Mouse (Mus musculus): ENCODE data around the gene Clpsl2.

The Clpsl2 gene

DNA sequence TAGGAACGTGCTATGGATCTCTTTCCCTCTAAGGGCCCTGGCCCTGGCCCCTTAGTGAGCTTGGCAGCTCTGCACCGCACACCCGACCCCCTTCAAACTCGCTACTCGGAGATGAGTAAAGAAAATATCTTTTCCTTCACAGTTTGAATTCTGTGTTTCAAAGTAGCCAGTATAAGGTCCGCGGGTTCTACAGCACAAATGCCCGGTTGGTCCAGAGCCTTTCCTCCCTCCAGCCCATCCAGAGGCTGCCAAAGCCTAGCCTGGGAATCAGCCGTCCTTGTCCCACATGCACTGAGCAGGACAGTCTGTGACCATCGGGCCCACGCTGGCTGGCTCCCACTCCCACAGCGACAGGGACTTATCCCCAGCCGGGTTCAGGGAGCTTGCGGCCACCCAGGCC lies at the start of gene Clpsl2:
Gene Clpsl2 (plus strand): TSS at position 301 of the 400 bp plus-strand sequence.
- DNase-seq = no peak

DNA sequence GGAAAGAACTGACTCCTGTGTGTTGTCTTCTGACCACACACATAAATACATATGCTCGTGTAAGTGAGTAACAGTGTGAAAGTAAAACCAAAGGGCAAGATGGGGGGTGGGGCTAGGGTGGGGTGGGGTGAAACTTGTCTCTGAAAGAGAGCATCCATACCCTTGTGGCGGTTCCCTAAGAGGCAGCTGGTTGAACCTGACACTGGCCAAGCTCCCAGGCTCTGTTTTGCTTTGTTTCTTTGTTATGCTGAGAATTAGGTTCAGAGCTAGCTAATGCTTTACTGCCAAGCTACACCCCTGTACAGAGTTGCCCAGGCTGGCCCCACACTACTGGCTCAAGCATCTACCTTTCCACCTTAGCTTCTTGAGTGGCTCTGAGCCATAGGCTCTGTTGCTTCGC lies 48.7 kb upstream of the Clpsl2 start:
- no peak for DNase-seq

DNA sequence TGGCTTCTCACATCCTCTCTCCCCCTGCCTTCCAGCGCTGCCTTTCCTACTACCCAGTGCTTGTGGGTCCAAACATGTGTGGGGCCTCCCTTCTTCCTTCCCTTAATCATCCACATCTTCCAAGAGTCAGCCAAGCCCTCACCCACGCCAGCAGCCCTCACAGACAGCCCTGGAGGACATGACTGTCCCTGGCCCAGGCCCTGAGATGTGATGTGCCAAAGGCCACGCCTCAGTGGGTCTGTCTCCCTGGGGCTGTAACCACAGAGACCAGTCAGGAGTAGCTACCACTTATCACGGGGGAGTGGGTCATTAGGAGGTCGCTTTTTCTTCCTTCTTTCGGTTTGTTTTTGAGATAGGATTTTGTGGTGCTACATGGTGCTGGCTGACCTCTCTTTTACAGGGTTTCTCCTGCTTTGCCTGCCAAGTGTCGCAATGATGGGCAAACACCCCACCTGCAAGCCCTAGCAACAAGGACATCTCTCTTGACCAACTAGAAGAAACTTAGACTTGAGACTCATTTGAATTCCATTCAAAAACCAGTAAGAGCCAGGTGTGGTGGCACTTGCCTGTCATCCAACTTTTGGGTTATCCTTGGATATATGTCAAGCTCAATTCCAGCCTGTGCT lies 46.9 kb upstream of the Clpsl2 start:
- no peak for DNase-seq

DNA sequence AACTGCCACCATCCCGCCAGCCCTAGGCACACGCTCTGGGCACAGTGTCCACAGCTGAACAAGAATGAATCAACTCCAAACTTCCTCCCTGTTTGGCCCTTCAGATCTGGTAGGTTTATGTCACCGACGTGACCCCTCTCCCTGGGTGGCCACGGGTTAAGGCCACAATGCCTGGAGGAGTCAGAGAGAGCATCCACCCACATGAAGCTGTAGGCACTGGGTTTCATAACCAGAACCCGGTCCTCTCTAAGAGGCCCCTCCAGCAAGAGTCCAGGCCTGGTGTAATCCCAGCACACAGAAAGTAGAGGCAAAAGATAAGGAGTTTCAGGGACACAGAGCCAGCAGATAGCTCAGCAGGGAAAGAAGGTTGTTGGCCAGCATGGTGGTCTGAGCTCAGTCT lies 45.0 kb upstream of the Clpsl2 start:
- DNase-seq = no peak

DNA sequence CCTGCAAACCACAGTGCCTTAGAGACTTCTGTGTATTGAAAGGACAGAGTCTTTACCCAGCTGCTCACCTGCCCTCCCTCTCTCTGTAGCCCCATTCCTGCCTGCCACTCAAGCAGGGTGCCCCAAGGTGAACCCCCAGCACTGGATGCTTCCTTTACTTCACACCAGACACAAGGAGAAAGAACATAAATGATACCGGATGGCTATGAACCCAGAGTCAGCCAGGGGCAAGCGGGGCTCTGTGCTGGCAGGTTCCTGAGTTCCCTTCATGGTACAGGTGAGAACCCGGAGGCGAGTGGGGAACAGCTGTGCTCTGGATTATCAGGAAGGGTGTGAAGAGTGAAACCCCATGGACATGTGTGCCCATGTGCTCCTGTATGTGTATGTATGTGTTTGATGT lies 43.6 kb upstream of the Clpsl2 start:
- DNase-seq = no peak

DNA sequence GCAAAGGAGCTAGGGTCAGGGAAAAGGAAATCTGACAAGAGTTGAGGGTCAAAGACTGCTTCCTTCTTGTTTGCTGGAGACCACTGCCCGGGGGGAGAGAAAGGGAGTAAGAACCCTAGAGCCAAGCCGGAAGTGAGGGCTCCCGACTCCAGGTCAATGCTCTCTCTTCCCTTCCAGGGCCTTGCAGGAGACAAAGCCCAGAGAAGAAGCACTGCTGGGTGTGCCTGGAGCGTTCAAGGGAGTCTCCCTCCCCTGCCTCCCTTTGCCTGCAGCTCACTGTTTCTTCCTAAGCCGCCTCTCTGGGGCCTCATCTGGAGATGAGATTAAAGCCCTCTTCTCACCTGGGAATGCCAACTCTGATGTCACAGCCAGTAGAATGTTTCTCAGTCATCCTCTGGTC lies 42.3 kb upstream of the Clpsl2 start:
- DNase-seq = no peak

DNA sequence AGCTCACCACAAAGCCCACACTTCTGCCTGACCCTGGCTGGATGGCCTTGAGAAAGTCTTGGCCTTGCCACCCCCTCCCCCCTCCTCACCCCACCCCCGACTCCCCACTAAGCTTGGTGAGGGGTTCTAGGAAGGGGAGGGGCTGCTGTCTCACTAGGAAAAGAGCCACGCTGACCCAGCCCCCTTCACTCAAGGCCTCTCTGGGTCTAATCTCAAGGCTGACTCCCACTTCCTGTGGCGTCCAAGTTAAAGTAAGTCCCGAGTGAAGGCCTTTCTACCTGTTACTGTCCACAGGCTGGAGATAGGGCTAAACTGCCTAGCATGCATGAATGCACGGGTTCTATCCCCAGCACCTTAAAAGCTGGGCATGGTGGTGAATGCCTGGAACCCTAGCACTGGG lies 41.7 kb upstream of the Clpsl2 start:
- DNase-seq = no peak

DNA sequence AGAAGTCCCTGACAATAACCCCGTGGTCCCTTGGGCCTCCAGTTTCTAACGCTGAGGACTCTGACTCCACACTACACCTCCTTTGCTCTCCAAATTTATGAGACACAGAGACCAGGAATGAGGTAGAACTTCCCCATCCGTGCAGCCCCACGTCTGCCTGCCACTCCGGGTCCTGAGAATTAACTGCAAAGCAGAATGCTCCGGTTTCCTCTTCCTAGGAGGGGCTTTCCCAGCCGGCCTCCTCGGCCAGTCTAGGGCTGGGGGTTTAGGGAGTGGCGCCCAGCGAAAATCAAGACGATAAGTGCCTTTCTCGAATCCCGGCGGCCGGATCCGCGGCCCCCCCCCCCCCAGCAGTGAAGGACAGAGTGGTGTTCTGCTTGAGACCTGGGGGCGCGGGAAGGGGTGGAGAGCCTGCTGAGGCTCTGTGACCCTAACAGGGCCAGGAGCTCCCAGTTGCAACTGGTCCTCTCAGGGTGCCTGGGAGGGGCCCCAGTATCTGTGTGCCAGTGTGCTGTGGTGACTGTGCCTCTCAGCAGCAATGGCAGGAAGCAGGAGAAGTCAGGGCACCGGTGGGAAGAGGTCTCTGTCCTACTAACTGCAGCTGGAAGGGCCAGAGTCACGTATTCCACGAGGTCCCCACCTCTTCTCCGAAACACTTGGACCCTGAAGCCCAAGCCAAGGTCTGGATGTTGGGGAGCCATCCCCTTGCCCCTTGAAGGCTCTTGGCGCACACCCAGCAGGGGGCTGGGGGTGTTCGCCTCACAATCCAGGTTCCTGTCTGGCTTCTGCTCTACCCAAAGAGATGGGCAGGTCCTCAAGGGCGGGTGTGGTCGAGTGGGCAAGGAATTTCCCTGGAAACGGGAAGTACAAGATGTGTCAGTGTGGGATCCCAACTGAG lies 38.5 kb upstream of the Clpsl2 start:
- DNase-seq = peak in 1 of 2 experiments; percentile 72

DNA sequence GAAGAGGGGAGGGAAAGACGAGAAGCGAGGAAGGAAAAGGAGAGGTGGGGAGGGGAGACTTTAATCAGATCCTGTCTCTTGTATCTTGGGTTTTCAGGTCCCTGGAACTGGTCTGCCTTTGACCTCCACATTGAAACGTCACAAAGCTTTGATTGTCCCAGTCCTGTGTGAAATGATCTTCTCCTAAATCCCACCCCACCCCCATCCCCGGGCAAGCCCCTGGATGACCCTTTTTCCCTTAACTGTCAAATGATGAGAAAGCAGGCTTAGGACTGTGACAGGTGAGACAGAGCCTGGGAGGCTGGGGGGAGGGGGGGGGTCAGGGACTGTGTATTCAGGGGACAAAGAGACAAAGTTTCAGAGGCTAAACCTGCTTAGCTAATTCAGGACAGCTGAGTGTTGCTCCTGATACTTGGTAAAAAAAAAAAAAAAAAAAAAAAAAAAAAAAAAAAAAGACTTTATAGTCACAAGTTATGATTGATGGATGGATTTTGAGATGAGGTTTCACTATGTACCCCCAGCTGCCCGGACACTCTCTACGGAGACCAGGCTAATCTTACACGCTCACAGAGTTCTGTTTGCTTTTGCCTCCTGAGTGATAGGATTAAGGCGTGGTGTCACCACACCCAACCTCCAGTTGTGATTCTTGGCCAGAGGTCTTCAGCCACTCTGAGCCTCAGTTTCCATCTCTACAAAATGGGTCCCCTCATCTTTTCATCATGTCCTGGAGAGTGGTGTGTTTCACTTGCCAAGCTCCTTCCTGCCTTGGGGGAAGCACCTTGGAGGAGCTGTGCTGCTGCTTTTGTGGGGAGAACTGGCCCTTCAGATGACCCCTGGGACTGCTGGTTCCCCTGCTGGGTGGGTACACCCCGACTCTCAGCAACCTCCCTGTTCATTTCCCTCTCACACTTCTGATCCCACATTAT lies 37.3 kb upstream of the Clpsl2 start:
- DNase-seq = no peak

DNA sequence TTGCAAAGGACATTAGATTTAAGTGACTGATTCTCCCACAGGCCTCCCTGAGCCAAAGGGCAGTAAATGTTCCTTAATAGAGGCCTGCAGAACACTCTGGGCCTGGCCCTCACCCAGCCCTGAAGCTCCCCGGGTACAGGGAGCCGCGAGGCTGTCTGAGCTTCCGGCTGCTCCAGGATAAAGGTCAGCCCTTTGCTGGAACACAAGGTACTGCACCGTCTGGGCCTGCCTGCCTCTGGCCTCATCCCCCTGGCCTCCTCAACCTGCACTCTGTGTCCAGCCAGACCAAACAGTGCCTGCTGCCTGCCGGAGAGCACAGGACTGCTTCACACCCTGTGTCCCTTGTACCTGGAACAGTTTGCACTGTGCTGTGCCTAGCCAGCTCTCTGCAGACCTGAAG lies 36.5 kb upstream of the Clpsl2 start:
- peak; percentile 83 to 98 for DNase-seq

DNA sequence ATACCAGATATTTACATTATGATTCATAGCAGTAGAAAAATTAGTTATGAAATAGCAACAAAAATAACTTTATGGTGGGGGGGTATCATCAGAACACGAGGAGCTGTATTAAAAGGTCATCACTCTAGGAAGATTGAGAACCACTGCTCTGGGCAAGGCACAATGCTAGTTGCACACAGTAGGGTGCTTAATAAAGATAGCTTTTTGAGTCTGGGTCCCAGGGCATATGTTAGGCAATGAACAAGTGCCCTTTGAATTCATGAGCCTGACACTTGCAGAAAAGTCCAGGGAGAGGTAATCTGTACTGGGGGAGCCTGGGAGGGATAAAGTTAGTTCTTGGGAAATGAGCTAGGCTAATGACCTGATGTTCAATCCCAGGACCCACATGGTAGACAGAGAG lies 35.9 kb upstream of the Clpsl2 start:
- no peak for DNase-seq

DNA sequence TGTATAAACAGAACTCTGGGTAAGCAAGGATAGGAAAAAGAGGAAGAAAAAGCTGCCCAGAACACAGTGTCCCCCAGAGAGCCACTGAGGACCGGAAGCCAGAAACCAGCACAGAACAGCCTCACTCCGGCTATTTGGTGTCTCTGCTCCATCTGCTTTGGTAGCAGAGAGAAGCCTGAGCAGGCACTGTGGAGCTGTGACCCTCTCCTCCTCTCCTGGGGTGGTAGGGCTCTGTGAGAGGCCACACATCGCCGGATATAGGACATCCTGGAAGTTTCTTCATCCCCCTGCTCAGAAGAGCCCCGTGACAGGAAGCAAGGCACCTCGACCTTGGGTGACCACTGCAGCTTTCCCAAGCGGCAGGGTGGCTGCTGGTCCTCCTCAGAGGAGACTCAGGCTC lies 35.4 kb upstream of the Clpsl2 start:
- peak; percentile 23 to 73 for DNase-seq

DNA sequence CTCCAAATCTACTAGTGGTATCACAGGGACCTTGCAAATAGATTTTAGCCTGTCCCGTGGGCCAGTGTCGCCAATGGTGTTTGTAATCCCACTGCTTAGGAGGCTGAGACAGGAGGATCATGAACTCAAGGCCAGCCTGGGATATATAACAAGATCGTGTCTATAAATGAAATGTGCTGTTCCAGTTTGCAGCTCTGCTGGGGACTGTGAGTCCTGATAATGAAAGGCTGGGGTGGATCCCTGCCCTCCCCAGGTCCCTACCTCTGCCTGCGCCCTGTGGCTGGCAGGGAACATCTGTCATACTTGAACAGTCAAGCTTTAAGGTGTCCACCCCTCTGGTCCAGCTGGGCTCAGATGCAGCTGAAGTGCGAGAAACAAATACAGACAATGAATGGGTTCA lies 34.7 kb upstream of the Clpsl2 start:
- no peak for DNase-seq

DNA sequence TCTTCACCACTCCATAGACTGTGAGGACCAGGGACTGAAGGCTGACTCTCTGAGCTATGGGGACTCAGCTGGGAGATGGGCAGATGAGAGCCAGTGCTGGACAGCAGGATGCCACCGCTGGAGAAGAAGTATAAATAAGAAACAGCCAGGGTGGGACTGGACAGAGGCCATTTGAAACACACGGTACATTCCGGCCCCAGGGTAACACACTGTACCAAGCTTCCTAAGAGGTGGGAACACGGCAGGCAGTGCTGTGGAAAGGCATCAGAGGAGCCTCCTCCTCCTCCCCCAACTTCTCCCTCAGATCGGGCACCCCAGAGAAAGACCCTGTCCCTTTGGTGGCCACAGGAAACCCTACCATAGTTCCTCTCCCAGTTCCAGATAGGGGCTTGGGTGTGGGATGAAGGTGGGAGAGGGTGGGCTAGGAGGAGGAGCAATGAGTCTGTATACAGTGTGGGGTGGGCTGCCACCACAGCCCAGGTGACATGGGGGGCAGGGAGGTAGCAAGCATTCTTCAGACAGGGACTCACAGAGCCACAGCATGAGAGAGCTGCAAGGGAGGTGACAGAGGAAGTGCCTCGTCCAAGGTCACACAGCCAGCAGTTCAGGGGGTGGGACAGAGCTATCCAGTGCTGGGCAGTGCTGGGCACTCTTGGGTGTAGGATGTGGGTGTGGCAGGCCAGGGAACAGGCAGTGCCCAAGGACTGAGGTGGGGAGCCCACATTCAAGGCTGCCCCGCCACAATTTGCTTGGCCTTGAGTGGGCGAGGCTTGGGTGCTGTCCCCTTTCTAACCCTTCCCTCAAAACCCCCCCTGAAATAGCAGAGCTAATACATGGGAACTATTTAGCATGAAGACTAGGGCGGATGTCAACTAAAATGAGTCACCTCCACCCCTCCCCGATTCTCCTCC lies 33.5 kb upstream of the Clpsl2 start:
- DNase-seq = peak; percentile 52 to 93

DNA sequence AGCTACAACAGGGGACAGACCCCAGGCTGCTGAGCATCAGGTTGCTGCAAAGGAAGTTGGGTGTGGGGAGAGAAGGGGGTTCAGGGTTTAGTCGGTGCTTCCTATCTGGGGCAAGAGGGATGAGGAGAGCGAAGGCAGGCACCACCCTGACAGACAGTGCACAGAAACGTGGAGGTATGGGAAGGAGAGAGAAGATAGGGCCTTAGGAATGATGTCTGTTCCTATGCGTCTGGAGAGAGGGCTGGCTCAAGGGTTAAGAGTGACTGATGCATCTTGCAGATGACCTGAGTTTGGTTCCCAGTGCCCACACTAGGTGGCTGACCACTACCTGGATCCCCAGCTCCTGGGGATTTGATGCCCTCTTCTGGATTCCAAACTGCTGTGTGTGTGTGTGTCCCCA lies 32.3 kb upstream of the Clpsl2 start:
- DNase-seq = no peak

DNA sequence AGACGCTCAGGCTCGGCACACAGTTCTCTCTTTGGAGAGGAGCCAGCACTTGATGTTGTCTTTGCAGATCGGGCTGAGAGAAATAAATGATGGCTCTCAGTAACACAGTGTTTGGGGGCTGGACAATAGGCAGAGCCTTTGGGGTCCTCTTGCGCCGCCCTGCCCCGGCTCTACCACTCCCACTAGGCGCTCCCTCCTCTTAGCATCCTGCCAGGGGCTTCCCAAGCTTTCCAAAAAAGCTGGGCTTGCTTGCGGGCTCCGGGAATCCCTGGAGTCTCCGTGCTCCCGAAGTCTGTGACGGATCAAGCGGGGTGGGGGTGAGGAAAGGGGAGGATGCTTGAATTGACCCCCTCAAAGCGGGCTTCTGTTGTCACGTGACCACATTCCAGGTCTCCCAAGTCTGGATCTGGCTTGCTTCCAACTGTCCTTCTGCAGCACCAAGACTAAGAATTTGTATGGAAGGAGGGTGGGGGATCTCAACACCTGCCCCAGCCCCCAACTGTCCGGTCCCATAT lies 31.7 kb upstream of the Clpsl2 start, which contains the start of gene Fkbp5:
Gene Fkbp5 (minus strand): TSS at position 87 of the 515 bp plus-strand sequence.
- peak; percentile 82 to 92 for DNase-seq

DNA sequence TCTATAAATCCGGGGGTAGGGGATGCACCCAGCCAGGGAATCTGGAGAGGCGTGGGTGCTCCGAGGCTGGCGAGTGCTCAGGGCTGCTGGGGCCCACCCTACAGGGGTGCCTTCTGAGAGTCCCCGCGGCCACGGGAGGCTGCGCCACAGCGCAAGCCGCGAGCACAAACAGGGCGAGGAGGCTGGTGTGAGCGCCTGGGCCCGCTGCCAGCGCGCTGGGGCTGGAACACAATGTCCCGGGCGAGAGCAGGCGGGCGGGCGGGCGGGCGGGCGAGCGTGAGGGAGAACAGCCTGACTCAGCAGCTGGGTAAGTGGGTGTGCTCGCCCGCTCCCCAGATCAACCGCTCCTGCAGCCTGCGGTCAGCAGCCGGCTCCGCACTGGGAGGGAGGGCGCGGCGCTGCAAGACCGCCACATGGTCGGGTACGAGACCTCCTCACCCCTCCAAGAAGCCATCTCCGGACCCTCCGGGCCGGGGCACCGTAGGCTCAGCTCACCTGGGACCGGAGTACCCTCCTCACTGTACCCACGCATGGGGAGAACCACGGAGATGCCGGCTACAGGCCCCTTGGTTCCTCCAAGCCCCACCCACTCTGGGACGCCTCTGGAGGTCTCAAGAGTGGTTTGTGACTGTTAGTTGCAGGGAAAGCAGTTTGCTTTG lies 31.1 kb upstream of the Clpsl2 start:
- peak; percentile 95 to 98 for DNase-seq

DNA sequence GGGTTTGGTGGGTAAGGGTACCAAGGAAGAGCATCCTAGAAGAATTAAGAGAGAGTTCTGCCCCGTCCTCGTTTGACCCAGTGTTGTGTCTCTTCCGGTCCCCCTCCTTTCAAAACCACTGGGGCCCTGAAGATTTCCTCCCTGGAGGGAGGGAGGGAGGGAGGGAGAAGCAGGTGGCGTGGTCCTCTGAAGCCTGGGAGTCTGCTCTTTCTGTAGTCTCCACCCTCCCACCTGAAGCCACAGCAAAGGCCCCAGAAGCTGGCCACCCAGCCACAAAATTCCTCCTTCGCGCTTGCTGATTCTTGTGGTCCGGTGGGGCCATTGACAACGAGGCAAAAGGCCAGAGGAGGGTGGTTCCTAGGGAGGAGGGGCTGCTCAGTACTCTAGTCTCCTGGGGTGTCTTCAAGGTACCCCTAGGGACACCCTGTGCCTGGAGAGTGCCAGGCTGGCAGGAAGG lies 30.6 kb upstream of the Clpsl2 start:
- peak; percentile 32 to 89 for DNase-seq

DNA sequence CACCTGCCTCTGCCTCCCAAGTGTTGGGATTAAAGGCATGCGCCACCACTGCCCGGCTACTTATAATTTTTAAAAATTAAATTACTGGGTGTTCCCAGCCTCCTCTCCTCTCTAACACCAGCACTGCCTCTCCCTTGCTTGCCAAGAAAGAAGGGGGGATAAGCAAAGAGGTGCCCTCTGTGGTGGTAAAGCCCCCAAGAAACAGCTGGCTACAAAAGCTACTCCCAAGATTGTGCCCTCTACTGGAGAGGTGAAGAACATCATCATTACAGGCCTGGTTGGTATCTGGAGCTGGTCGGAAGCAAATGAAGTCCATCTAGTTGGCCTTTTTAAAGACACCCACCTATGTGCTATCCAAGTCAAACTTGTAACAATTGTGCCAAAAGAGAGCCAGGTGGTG lies 29.4 kb upstream of the Clpsl2 start:
- no peak for DNase-seq

DNA sequence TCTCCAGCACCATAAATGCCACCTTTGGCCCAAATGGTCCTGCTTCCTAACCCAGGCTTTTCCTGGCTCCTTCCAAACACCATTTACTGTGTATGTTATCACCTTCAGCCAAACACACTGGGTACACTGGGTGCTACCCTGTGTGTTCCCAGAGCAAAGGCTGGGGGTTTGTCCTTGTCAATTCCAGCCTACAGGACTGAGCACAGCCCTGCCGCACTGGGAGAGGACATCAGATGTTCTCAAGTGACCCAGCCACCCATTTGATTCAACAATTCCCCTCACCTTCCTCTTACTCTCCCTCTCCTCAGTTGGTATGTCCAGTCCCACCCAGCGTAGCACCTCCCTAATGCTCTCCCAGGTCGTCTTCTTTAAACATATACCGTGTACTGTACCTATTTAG lies 28.6 kb upstream of the Clpsl2 start:
- DNase-seq = no peak

DNA sequence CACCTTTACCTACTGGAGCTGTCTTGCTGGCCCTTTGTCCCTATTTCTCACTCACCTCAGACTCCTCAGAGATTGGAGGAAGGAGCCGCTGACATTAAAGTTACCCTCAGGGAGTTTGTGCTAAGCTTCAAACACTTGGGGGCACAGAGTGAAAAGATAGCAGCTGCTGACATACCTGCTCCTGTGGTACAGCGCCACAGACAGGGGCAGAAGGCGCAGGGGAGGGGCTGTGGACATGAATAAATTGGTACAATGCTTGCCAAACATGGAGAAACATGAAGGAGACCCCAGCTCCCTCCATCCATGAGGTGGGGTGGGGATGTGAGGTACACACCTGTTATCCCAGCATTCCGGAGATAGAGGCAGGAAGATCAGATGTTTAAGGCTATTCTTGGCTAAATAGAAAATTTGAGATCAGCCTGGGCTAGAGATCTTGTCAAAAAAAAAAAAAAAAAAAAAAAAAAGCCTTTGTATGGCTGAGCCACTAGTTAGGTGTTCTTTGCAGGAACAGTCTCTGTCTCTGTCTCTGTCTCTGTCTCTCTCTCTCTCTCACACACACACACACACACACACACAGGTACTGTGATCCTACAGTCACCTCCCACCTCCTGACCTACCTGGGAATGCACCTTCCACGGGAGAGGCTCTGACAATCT lies 28.0 kb upstream of the Clpsl2 start:
- DNase-seq = no peak
